Mouse (Mus musculus) MEL (cell line): ENCODE results near the gene Scd3. TPM values are rescaled to one million over a fixed set of nuclear protein-coding genes. Genes with fewer than 3 reads are reported as not detected.
A peak's percentile ranks its signal among the peaks of the same experiment; 100 is the strongest.

Experiments
- DNase-seq: peaks from one replicate; pipeline ENCODE4 v3.0.0; 2011; ENCODE audit warnings: low read depth, low spot score
- H3K27ac ChIP-seq: 2 replicates; pipeline ENCODE4 v1.5.1; 2012; ENCODE audit warnings: low read depth, mild to moderate bottlenecking, control low read depth, low read length, moderate library complexity; ENCODE audit not compliant: control insufficient read depth
- H3K27me3 ChIP-seq, 2 experiments: fragments of 150-350 bp in 1 of 2; sonication (generic) in 1 of 2; 2 replicates each; pipeline ENCODE4 v1.6.1; 2012; ENCODE audit warnings: low read length in 2 of 2, mild to moderate bottlenecking in 2 of 2, improper control_type of control experiment in 1 of 2, moderate library complexity in 1 of 2; ENCODE audit not compliant: insufficient read depth in 2 of 2, control insufficient read depth in 1 of 2
- H3K36me3 ChIP-seq, 2 experiments: 2 replicates each; pipeline ENCODE4 v1.6.1; 2012 to 2014; ENCODE audit warnings: low read length in 2 of 2, improper control_type of control experiment in 1 of 2, inconsistent platforms in 1 of 2, mild to moderate bottlenecking in 1 of 2; ENCODE audit not compliant: insufficient read depth in 2 of 2, control insufficient read depth in 1 of 2
- H3K4me1 ChIP-seq, 2 experiments: fragments of 150-350 bp in 1 of 2; sonication (generic) in 1 of 2; 2 replicates each; pipeline ENCODE4 v1.6.1; 2012; ENCODE audit warnings: low read length in 2 of 2, improper control_type of control experiment in 1 of 2, mild to moderate bottlenecking in 1 of 2; ENCODE audit not compliant: insufficient read depth in 2 of 2, control insufficient read depth in 1 of 2
- H3K4me3 ChIP-seq, 2 experiments: fragments of 150-350 bp in 1 of 2; sonication (generic) in 1 of 2; 2 replicates each; pipeline ENCODE4 v1.5.1; 2012; ENCODE audit warnings: low read depth in 2 of 2, low read length in 2 of 2, mild to moderate bottlenecking in 2 of 2, moderate library complexity in 2 of 2, control low read depth in 1 of 2, improper control_type of control experiment in 1 of 2; ENCODE audit not compliant: control insufficient read depth in 1 of 2, insufficient read depth in 1 of 2
- H3K79me2 ChIP-seq: 2 replicates; pipeline ENCODE4 v1.6.1; 2012; ENCODE audit warnings: mild to moderate bottlenecking, low read length, moderate library complexity; ENCODE audit not compliant: control insufficient read depth, poor library complexity, insufficient read depth
- H3K9ac ChIP-seq: 2 replicates; pipeline ENCODE4 v1.6.1; 2012; ENCODE audit warnings: low read depth, mild to moderate bottlenecking, control low read depth, low read length, moderate library complexity; ENCODE audit not compliant: control insufficient read depth, poor library complexity, severe bottlenecking
- H3K9me3 ChIP-seq: fragments of 150-350 bp; sonication (generic); replicated peaks from 2 replicates; pipeline ENCODE4 v1.6.1; 2012; ENCODE audit warnings: mild to moderate bottlenecking, low read length, improper control_type of control experiment, moderate library complexity; ENCODE audit not compliant: insufficient read depth
- BHLHE40 ChIP-seq: IDR thresholded peaks from 2 replicates; pipeline ENCODE4 v1.6.1; 2012; ENCODE audit warnings: low read depth, mild to moderate bottlenecking, inconsistent platforms, low read length, improper control_type of control experiment, borderline replicate concordance
- CHD2 ChIP-seq: IDR thresholded peaks from 2 replicates; pipeline ENCODE4 v1.6.1; 2011; ENCODE audit warnings: low read length, improper control_type of control experiment
- CTCF ChIP-seq, 3 experiments: IDR thresholded peaks in 2 of 3; conservative IDR thresholded peaks in 1 of 3; 2 replicates each; pipeline ENCODE4 v1.5.1; 2011 to 2012; ENCODE audit warnings: low read length in 3 of 3, low read depth in 2 of 3, mild to moderate bottlenecking in 2 of 3, improper control_type of control experiment in 1 of 3, inconsistent platforms in 1 of 3, mixed read lengths in 1 of 3, moderate library complexity in 1 of 3; ENCODE audit not compliant: control insufficient read depth in 1 of 3, insufficient read depth in 1 of 3, poor library complexity in 1 of 3, severe bottlenecking in 1 of 3
- E2F4 ChIP-seq: IDR thresholded peaks from 2 replicates; pipeline ENCODE4 v1.6.1; 2011; ENCODE audit warnings: low read depth, low read length, improper control_type of control experiment, borderline replicate concordance
- ELF1 ChIP-seq: IDR thresholded peaks from 2 replicates; pipeline ENCODE4 v1.6.1; 2014; ENCODE audit warnings: low read depth, mild to moderate bottlenecking, inconsistent platforms, low read length, improper control_type of control experiment, moderate library complexity
- EP300 ChIP-seq, 2 experiments: IDR thresholded peaks; 2 replicates each; pipeline ENCODE4 v1.6.1; 2011; ENCODE audit warnings: improper control_type of control experiment in 2 of 2, low read length in 2 of 2, low read depth in 1 of 2, mild to moderate bottlenecking in 1 of 2
- ETS1 ChIP-seq: IDR thresholded peaks from 2 replicates; pipeline ENCODE4 v1.6.1; 2012; ENCODE audit warnings: low read depth, mild to moderate bottlenecking, inconsistent platforms, low read length, improper control_type of control experiment, moderate library complexity
- GABPA ChIP-seq: IDR thresholded peaks from 2 replicates; pipeline ENCODE4 v1.6.1; 2012; ENCODE audit warnings: low read depth, mild to moderate bottlenecking, inconsistent platforms, low read length, improper control_type of control experiment, moderate library complexity
- GATA1 ChIP-seq: IDR thresholded peaks from 2 replicates; pipeline ENCODE4 v1.6.1; 2011; ENCODE audit warnings: low read depth, low read length, improper control_type of control experiment
- HCFC1 ChIP-seq: IDR thresholded peaks from 2 replicates; pipeline ENCODE4 v1.6.1; 2012; ENCODE audit warnings: low read depth, mild to moderate bottlenecking, inconsistent platforms, low read length, improper control_type of control experiment, moderate library complexity
- JUND ChIP-seq: IDR thresholded peaks from 2 replicates; pipeline ENCODE4 v1.6.1; 2011; ENCODE audit warnings: low read depth, mild to moderate bottlenecking, improper control_type of control experiment, low read length
- KAT2A ChIP-seq: conservative IDR thresholded peaks from 2 replicates; pipeline ENCODE4 v1.6.1; 2012; ENCODE audit warnings: low read depth, low read length, improper control_type of control experiment, inconsistent platforms
- MAX ChIP-seq: IDR thresholded peaks from 2 replicates; pipeline ENCODE4 v1.6.1; 2011; ENCODE audit warnings: low read length, improper control_type of control experiment
- MAZ ChIP-seq: IDR thresholded peaks from 2 replicates; pipeline ENCODE4 v1.6.1; 2012; ENCODE audit warnings: low read depth, mild to moderate bottlenecking, inconsistent platforms, low read length, improper control_type of control experiment
- MEF2A ChIP-seq: IDR thresholded peaks from 2 replicates; pipeline ENCODE4 v1.6.1; 2014; ENCODE audit warnings: low read depth, mild to moderate bottlenecking, inconsistent platforms, low read length, improper control_type of control experiment; ENCODE audit not compliant: poor library complexity, insufficient replicate concordance, severe bottlenecking; ENCODE audit errors: extremely low read depth
- MXI1 ChIP-seq: IDR thresholded peaks from 2 replicates; pipeline ENCODE4 v1.6.1; 2011; ENCODE audit warnings: mild to moderate bottlenecking, low read depth, low read length, improper control_type of control experiment
- MYB ChIP-seq: IDR thresholded peaks from 2 replicates; pipeline ENCODE4 v1.6.1; 2011; ENCODE audit warnings: mild to moderate bottlenecking, low read depth, low read length, improper control_type of control experiment
- POLR2AphosphoS2 ChIP-seq: IDR thresholded peaks from 2 replicates; pipeline ENCODE4 v1.6.1; 2011; ENCODE audit warnings: low read length, improper control_type of control experiment
- POLR2AphosphoS5 ChIP-seq: IDR thresholded peaks from 2 replicates; pipeline ENCODE4 v1.6.1; 2012; ENCODE audit warnings: low read depth, borderline replicate concordance, mild to moderate bottlenecking, inconsistent platforms, low read length, moderate library complexity, mixed read lengths
- RAD21 ChIP-seq: IDR thresholded peaks from 2 replicates; pipeline ENCODE4 v1.6.1; 2011; ENCODE audit warnings: mild to moderate bottlenecking, low read depth, low read length, improper control_type of control experiment
- RCOR1 ChIP-seq: IDR thresholded peaks from 2 replicates; pipeline ENCODE4 v1.6.1; 2012; ENCODE audit warnings: low read depth, mild to moderate bottlenecking, inconsistent platforms, low read length, improper control_type of control experiment
- SIN3A ChIP-seq: IDR thresholded peaks from 2 replicates; pipeline ENCODE4 v1.6.1; 2012; ENCODE audit warnings: low read length, improper control_type of control experiment, inconsistent platforms
- SMC3 ChIP-seq: IDR thresholded peaks from 2 replicates; pipeline ENCODE4 v1.6.1; 2011; ENCODE audit warnings: low read depth, low read length, improper control_type of control experiment
- TAL1 ChIP-seq: IDR thresholded peaks from 2 replicates; pipeline ENCODE4 v1.6.1; 2012; ENCODE audit warnings: mild to moderate bottlenecking, inconsistent platforms, low read length, moderate library complexity, mixed read lengths
- TBP ChIP-seq: IDR thresholded peaks from 2 replicates; pipeline ENCODE4 v1.8.0; 2011; ENCODE audit warnings: low read depth, low read length, improper control_type of control experiment
- TCF12 ChIP-seq: IDR thresholded peaks from 2 replicates; pipeline ENCODE4 v1.6.1; 2014; ENCODE audit warnings: low read depth, mild to moderate bottlenecking, inconsistent platforms, low read length, improper control_type of control experiment, moderate library complexity
- UBTF ChIP-seq: IDR thresholded peaks from 2 replicates; pipeline ENCODE4 v1.6.1; 2012; ENCODE audit warnings: low read depth, mild to moderate bottlenecking, inconsistent platforms, low read length, improper control_type of control experiment, moderate library complexity, borderline replicate concordance; ENCODE audit not compliant: insufficient read depth
- USF2 ChIP-seq, 2 experiments: IDR thresholded peaks; 2 replicates each; pipeline ENCODE4 v1.6.1; 2011 to 2012; ENCODE audit warnings: improper control_type of control experiment in 2 of 2, low read length in 2 of 2, borderline replicate concordance in 1 of 2, inconsistent platforms in 1 of 2, low read depth in 1 of 2, mild to moderate bottlenecking in 1 of 2; ENCODE audit not compliant: insufficient read depth in 1 of 2
- ZC3H11A ChIP-seq: IDR thresholded peaks from 2 replicates; pipeline ENCODE4 v1.6.1; 2012; ENCODE audit warnings: low read depth, mild to moderate bottlenecking, inconsistent platforms, low read length, improper control_type of control experiment
- ZKSCAN1 ChIP-seq: IDR thresholded peaks from 2 replicates; pipeline ENCODE4 v1.6.1; 2012; ENCODE audit warnings: low read depth, mild to moderate bottlenecking, inconsistent platforms, low read length, improper control_type of control experiment, moderate library complexity
- polyA plus RNA-seq, 2 experiments: library from polyadenylated mRNA; stranded (reverse) in 1 of 2; unstranded in 1 of 2; fragments of >175 nt in 1 of 2; fragments of >200 nt in 1 of 2; gene quantifications; 2 replicates each; pipeline versions ENCODE4 v1.2.1 to v1.2.4; 2012; ENCODE audit warnings: low replicate concordance in 2 of 2, low read depth in 1 of 2; ENCODE audit not compliant: insufficient read length in 2 of 2, insufficient read depth in 1 of 2, missing spikeins in 1 of 2
- total RNA-seq: library from RNA; depleted of rRNA; stranded (reverse); fragments of 300-350 nt; gene quantifications from 2 replicates; pipeline ENCODE4 v1.2.3, GENCODE M21; 2012

Scd3 gene
- total and polyA plus RNA-seq, 3 experiments: 0.65 to 745 (median 0.96) TPM

DNA sequence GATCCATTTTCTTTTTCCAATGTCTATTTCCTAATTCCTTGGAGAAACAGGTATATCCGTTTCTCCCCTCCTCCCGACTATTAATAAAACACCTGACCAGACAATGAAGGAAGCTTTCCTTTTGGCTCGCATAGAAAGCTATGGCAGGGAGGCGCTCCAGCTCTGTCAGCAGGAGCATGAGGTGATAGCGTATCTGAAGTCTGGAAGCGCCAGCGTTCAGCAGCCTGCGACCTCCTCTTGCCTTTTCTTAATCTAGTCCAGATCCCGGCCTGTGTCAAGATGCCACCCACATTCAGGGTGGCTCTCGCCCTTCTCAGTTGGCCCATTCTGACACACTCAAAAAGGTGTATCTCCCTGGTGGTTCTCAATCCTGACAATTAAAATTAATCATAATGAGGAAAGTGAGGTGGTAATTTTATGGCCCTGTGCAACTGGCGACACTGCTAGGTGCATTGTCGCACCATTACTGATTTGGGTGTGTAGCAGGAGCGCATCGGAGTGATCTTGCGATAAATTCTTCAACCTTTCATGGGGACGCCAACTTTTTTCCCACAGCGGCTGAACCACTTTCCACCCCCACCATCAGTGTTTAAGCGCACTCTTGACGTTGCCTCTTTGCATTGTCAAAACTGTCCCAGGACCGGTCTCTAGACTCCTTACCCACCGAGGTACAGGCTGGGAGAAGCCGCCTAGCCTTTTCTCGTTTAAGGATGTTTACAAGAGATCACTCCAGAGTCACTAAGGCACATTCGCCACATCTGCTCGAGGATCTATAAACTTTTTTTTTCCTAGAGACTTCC lies 44.4 kb downstream of the Scd3 start (continued):
- TF ChIP-seq TAL1: 0 out of 2 replicates have a peak, but pooled peaks have one; percentile 11
- TF ChIP-seq BHLHE40: no peak
- no peak for TF ChIP-seq USF2 (IDR thresholded peaks at IDR 0.05; ENCODE audit: borderline replicate concordance in 1 of 2, insufficient read depth in 1 of 2, low read depth in 1 of 2, low read length in 2 of 2)
- no peak for TF ChIP-seq MEF2A
- TF ChIP-seq ZKSCAN1: no peak
- peak; percentile 81; the same call in 1 of the 2 replicates for TF ChIP-seq TBP
- 0 out of 2 replicates have a peak, but pooled peaks have one; percentile 64 for TF ChIP-seq MAX
- TF ChIP-seq SIN3A: peak; percentile 44; the same call in 1 of the 2 replicates
- no peak for TF ChIP-seq MYB
- peak; percentile 37 for TF ChIP-seq SMC3
- TF ChIP-seq POLR2AphosphoS5: no peak
- TF ChIP-seq MXI1: peak; percentile 82
- TF ChIP-seq GABPA: no peak
- TF ChIP-seq MAZ: peak; percentile 61; the same call in 1 of the 2 replicates
- TF ChIP-seq UBTF: peak; percentile 89; the same call in 1 of the 2 replicates
- no peak for TF ChIP-seq E2F4
- TF ChIP-seq CHD2: no peak
- no peak for TF ChIP-seq JUND

DNA sequence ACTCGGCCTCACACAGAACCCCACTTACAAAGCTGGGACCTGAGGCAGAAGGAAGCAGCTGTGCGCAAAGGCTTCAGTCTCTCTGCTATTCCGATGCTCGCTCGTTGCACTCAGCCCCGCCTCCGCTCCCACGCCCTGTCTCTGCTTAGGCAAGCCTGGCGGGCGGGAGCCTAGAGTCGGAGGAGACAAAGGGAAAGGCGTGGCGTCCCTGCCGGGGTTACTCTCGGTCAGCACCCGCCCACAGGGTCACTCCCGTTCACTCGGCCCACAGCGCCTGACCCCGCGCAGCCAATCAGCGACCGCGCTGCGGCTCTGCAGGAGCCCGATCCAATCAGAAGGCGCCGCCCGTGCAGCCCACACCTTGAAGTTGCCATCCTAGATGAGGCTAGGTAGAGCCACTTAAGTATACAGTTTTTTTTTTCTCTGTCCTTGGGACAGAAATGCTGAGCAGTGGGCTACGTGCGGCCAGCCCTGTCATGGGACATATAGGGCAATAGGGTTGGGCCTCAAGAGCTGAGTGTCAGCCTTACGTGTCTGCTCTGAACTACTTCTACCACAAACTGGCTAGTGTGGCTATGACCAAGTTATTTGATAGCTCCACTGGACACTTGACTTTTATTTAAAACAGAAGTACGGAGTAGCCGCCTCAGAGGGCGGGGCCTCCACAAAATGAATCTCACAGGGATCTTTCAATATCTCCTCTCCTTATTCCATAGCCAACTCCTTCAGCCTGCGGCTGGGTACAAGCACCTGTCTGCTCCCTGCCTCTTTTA lies 45.2 kb downstream of the Scd3 start:
- H3K4me1 ChIP-seq: peaks cover 3 to 14% of the 10 kb centered on the region in 2 experiments
- peaks cover 0 to 9% of the 10 kb centered on the region in 2 experiments; a peak in 2 of 4 replicates for H3K36me3 ChIP-seq
- H3K9me3 ChIP-seq: no peaks in the 10 kb centered on the region
- no peaks in the 10 kb centered on the region; the same call in 1 of the 2 replicates for H3K79me2 ChIP-seq
- H3K27ac ChIP-seq: peak overlapping the region; percentile 96
- H3K9ac ChIP-seq: peak overlapping the region; percentile 71
- no peaks in the 10 kb centered on the region for H3K27me3 ChIP-seq
- H3K4me3 ChIP-seq: peak overlapping the region; percentile 51 to 53
- peak; percentile 100 for DNase-seq
- TF ChIP-seq MXI1: peak; percentile 81
- TF ChIP-seq ZC3H11A: no peak
- TF ChIP-seq KAT2A: no peak
- TF ChIP-seq TCF12: peak; percentile 84
- TF ChIP-seq TBP: peak; percentile 85
- no peak for TF ChIP-seq CHD2
- TF ChIP-seq POLR2AphosphoS2: peak; percentile 85
- TF ChIP-seq MAX: 0 out of 2 replicates have a peak, but pooled peaks have one; percentile 63
- TF ChIP-seq EP300 (IDR thresholded peaks at IDR 0.05; ENCODE audit: low read depth in 1 of 2, low read length in 2 of 2): peak in 1 of 2 experiments; percentile 65; a peak in 2 of 4 replicates
- TF ChIP-seq ELF1: no peak
- TF ChIP-seq USF2 (IDR thresholded peaks at IDR 0.05; ENCODE audit: borderline replicate concordance in 1 of 2, insufficient read depth in 1 of 2, low read depth in 1 of 2, low read length in 2 of 2): 0 out of 4 replicates have a peak, but pooled peaks of 1 of the 2 experiments have one; percentile 51
- TF ChIP-seq RCOR1: no peak
- TF ChIP-seq ETS1: peak; percentile 78
- TF ChIP-seq MAZ: peak; percentile 48; the same call in 1 of the 2 replicates
- TF ChIP-seq HCFC1: peak; percentile 18
- TF ChIP-seq GATA1: peak; percentile 34; the same call in 1 of the 2 replicates
- TF ChIP-seq RAD21: no peak
- no peak for TF ChIP-seq JUND
- no peak for TF ChIP-seq CTCF (IDR thresholded peaks at IDR 0.05 in 2 of 3, conservative IDR thresholded peaks at IDR 0.05 in 1 of 3; ENCODE audit: control insufficient read depth in 1 of 3, insufficient read depth in 1 of 3, low read depth in 2 of 3, low read length in 3 of 3, poor library complexity in 1 of 3, severe bottlenecking in 1 of 3)
